Mouse (Mus musculus) adipocyte (in vitro differentiated cells): Measurements from ENCODE around the gene Klhl26.
A peak's percentile ranks its signal among the peaks of the same experiment; 100 is the strongest.

ENCODE experiments used
- DNase-seq: peaks from one replicate; pipeline ENCODE4 v3.0.0-alpha.2; 2016; ENCODE audit warnings: low spot score

Gene Klhl26

GRCm38 (mm10) chr8:70471856-70472255 is 4.9 kb downstream of the Klhl26 start:
- DNase-seq = no peak

GRCm38 (mm10) chr8:70469938-70470337 is 6.8 kb downstream of the Klhl26 start:
- DNase-seq = no peak

- peak; percentile 75 for DNase-seq
Measured at GRCm38 (mm10) chr8:70469295-70469916, 7.4 kb downstream of the Klhl26 start.

- no peak for DNase-seq
Measured at GRCm38 (mm10) chr8:70468733-70469132, 8.0 kb downstream of the Klhl26 start.

GRCm38 (mm10) chr8:70467907-70468306 is 8.9 kb downstream of the Klhl26 start:
- no peak for DNase-seq

- no peak for DNase-seq
Measured at GRCm38 (mm10) chr8:70467229-70467725, 9.5 kb downstream of the Klhl26 start.

GRCm38 (mm10) chr8:70466771-70467170 is 10.0 kb downstream of the Klhl26 start:
- DNase-seq = no peak

- DNase-seq = no peak
Measured at GRCm38 (mm10) chr8:70466305-70466704, 10.5 kb downstream of the Klhl26 start.

- DNase-seq = no peak
Measured at GRCm38 (mm10) chr8:70465701-70466100, 11.1 kb downstream of the Klhl26 start.

GRCm38 (mm10) chr8:70464162-70464561 is 12.6 kb downstream of the Klhl26 start:
- no peak for DNase-seq

- DNase-seq = no peak
Measured at GRCm38 (mm10) chr8:70463306-70463705, 13.5 kb downstream of the Klhl26 start.

GRCm38 (mm10) chr8:70462516-70462813 is 14.3 kb downstream of the Klhl26 start:
- DNase-seq = no peak

- no peak for DNase-seq
Measured at GRCm38 (mm10) chr8:70461765-70462515, 14.8 kb downstream of the Klhl26 start.

- peak; percentile 50 for DNase-seq
Measured at GRCm38 (mm10) chr8:70460606-70461005, 16.2 kb downstream of the Klhl26 start.

- peak; percentile 68 for DNase-seq
Measured at GRCm38 (mm10) chr8:70460199-70460598, 16.6 kb downstream of the Klhl26 start.

GRCm38 (mm10) chr8:70459636-70460035 is 17.1 kb downstream of the Klhl26 start:
- no peak for DNase-seq

- DNase-seq = no peak
Measured at GRCm38 (mm10) chr8:70458462-70458861, 18.3 kb downstream of the Klhl26 start.

- DNase-seq = no peak
Measured at GRCm38 (mm10) chr8:70457882-70458281, 18.9 kb downstream of the Klhl26 start.

- no peak for DNase-seq
Measured at GRCm38 (mm10) chr8:70456996-70457395, 19.8 kb downstream of the Klhl26 start.

GRCm38 (mm10) chr8:70453852-70454251 is 22.9 kb downstream of the Klhl26 start:
- no peak for DNase-seq

GRCm38 (mm10) chr8:70452196-70452966 is 24.4 kb downstream of the Klhl26 start:
- DNase-seq = no peak

- DNase-seq = peak; percentile 84
Measured at GRCm38 (mm10) chr8:70447639-70448420, 28.9 kb downstream of the Klhl26 start.
